Mouse (Mus musculus) left cerebral cortex, adult 2 months (tissue): ENCODE data around the gene Prkg2. TPM values are rescaled to one million over a fixed set of nuclear protein-coding genes. Genes with fewer than 3 reads are reported as not detected.

Experiments used
- DNase-seq, 2 experiments: peaks; one replicate each; pipeline ENCODE4 v3.0.0; 2021 to 2022; ENCODE audit warnings: low spot score in 2 of 2, mixed read lengths in 1 of 2; ENCODE audit errors: extremely low spot score in 1 of 2
- H3K27ac ChIP-seq: fragments of 200-600 bp; 2 replicates; pipeline ENCODE4 v1.8.1; 2022
- H3K4me3 ChIP-seq: fragments of 200-600 bp; 2 replicates; pipeline ENCODE4 v1.8.1; 2022
- CTCF ChIP-seq: fragments of 200-600 bp; IDR thresholded peaks from 2 replicates; pipeline ENCODE4 v1.8.1; 2022; ENCODE audit warnings: antibody characterized with exemption, mild to moderate bottlenecking, moderate library complexity
- intact Hi-C: fragments of 180-260 bp; cut with DNase I; formaldehyde crosslinking; loops from one replicate; pipeline ENCODE4 v1.15.1; 2025
- total RNA-seq, 2 experiments: library from RNA; stranded (reverse); gene quantifications; 2 replicates each; pipeline ENCODE4 v1.2.3; 2021

Gene Prkg2
- total RNA-seq, 2 experiments from 2014 or later: 14.7 to 15.5 TPM

GRCm38 (mm10) chr5:98966679-98967078 lies 70.5 kb downstream of the Prkg2 start:
- Histone ChIP-seq H3K4me3 (no peak overlapping the region), H3K27ac (no peak overlapping the region)
- no peak for DNase-seq
- intact Hi-C loops: no loop called here
- TF ChIP-seq CTCF: no peak

- Histone ChIP-seq H3K4me3 (no peak overlapping the region), H3K27ac (no peak overlapping the region)
- DNase-seq: no peak
- no peak for TF ChIP-seq CTCF
- intact Hi-C loops: no loop called here
Measured at GRCm38 (mm10) chr5:98965139-98965538, 72.0 kb downstream of the Prkg2 start.

GRCm38 (mm10) chr5:98964367-98964766 lies 72.8 kb downstream of the Prkg2 start:
- intact Hi-C loops: no loop called here
- no peak for DNase-seq
- H3K4me3 ChIP-seq: no peak overlapping the region
- no peak for TF ChIP-seq CTCF
- no peak overlapping the region for H3K27ac ChIP-seq

- intact Hi-C loops: no loop called here
- no peak for TF ChIP-seq CTCF
- Histone ChIP-seq H3K27ac (no peak overlapping the region), H3K4me3 (no peak overlapping the region)
- DNase-seq: no peak
Measured at GRCm38 (mm10) chr5:98962472-98962871, 74.7 kb downstream of the Prkg2 start.

- no peak overlapping the region for H3K4me3 ChIP-seq
- intact Hi-C loops: no loop called here
- no peak for TF ChIP-seq CTCF
- no peak for DNase-seq
- H3K27ac ChIP-seq: no peak overlapping the region
Measured at GRCm38 (mm10) chr5:98955576-98955975, 81.6 kb downstream of the Prkg2 start.

GRCm38 (mm10) chr5:98953386-98953785 lies 83.8 kb downstream of the Prkg2 start:
- no peak for TF ChIP-seq CTCF
- no peak overlapping the region for H3K27ac ChIP-seq
- H3K4me3 ChIP-seq: no peak overlapping the region
- intact Hi-C loops: no loop called here
- DNase-seq: no peak

- no peak overlapping the region for H3K4me3 ChIP-seq
- intact Hi-C loops: no loop called here
- no peak for TF ChIP-seq CTCF
- H3K27ac ChIP-seq: no peak overlapping the region
- DNase-seq: no peak
Measured at GRCm38 (mm10) chr5:98951566-98951965, 85.6 kb downstream of the Prkg2 start.

- TF ChIP-seq CTCF: no peak
- intact Hi-C loops: no loop called here
- no peak for DNase-seq
- Histone ChIP-seq H3K4me3 (no peak overlapping the region), H3K27ac (no peak overlapping the region)
Measured at GRCm38 (mm10) chr5:98950495-98951092, 86.6 kb downstream of the Prkg2 start.

- H3K27ac ChIP-seq: no peak overlapping the region
- H3K4me3 ChIP-seq: no peak overlapping the region
- no peak for DNase-seq
- intact Hi-C loops: no loop called here
- TF ChIP-seq CTCF: no peak
Measured at GRCm38 (mm10) chr5:98949784-98950183, 87.4 kb downstream of the Prkg2 start.

- H3K4me3 ChIP-seq: no peak overlapping the region
- intact Hi-C loops: no loop called here
- H3K27ac ChIP-seq: no peak overlapping the region
- TF ChIP-seq CTCF: no peak
- DNase-seq: no peak
Measured at GRCm38 (mm10) chr5:98946656-98947055, 90.5 kb downstream of the Prkg2 start.

- no peak overlapping the region for H3K27ac ChIP-seq
- H3K4me3 ChIP-seq: no peak overlapping the region
- no peak for DNase-seq
- TF ChIP-seq CTCF: no peak
- intact Hi-C loops: no loop called here
Measured at GRCm38 (mm10) chr5:98946117-98946620, 91.0 kb downstream of the Prkg2 start.

GRCm38 (mm10) chr5:98943776-98944175 lies 93.4 kb downstream of the Prkg2 start:
- Histone ChIP-seq H3K4me3 (no peak overlapping the region), H3K27ac (no peak overlapping the region)
- no peak for TF ChIP-seq CTCF
- intact Hi-C loops: loop anchor here (2.0 kb wide), 1 partner anchor 93 kb away; the partner anchor contains the start of gene Prkg2
- peak; percentile 28 to 48 for DNase-seq

GRCm38 (mm10) chr5:98940731-98941130 lies 96.4 kb downstream of the Prkg2 start:
- H3K27ac ChIP-seq: no peak overlapping the region
- no peak overlapping the region for H3K4me3 ChIP-seq
- no peak for TF ChIP-seq CTCF
- intact Hi-C loops: no loop called here
- no peak for DNase-seq
